Comparison of ENCODE assay signal across 12 mouse cellular contexts in the genomic region with DNA sequence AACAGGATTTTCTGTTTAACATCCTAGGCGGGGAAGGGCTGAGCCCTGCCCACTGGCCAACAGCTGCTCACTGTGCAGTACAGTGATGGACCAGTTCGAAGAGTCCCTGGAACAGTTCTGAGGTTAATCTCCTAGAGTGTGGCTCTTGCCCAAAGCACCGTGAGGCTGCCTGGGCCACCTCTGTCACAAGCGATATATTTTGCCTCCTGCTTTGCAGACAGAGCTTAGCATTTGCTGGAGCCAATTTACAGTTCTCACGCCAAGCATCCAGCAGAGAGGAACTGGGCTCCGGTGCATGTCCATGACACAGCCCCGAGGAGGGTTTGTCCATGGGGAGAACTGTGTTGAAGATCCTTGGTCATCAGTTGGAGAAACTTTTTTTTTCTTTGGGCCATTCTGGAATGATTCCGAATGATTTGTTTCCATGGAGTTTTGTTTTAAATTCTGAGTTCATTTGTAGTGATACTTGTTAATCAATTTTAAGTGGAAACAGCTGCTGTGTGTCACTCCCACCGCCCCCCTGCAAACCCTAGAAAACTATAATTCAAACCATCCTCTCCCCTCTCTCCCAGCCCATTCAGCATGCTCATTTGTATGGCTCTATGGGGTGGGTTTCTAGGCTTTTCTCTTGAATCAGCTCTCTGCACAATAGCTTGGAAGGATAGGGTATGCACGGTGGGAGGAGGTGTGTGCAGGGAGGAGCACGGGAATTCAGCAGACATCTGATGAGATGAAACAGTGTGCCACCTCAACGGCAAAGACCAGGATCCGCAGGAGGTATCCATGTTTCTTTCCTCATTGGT.
DNase-seq lines count a peak whose midpoint lies in the region; ATAC-seq and TF ChIP-seq lines count a peak whose summit lies in the region.
"Had no signal": no experiment of that assay in that cellular context is flagged by ENCODE, and none has a peak within 500 bp of the region (broad histone marks: within the 10 kb centered on the region; RNA-seq: fewer than 3 reads in every experiment).

No protein-coding gene starts in this region.

- peak overlapping the region; percentile 49 for H3K27ac ChIP-seq in intestine, embryonic 14.5 days (ENCODE audit: low read depth)
- no peak overlapping the region for H3K27ac ChIP-seq in intestine, postnatal 0 days (ENCODE audit: low read depth, low read length)
- peak overlapping the region; percentile 49; the same call in 1 of the 2 replicates for H3K27ac ChIP-seq in embryonic facial prominence, embryonic 11.5 days (replicated peaks; ENCODE audit: low read depth, low read length)
- H3K27ac ChIP-seq in forebrain, embryonic 16.5 days (ENCODE audit: low read length): no peak overlapping the region
- H3K27ac ChIP-seq in midbrain, postnatal 0 days (ENCODE audit: low read depth, low read length): no peak overlapping the region

- DNase-seq in intestine, embryonic 14.5 days (ENCODE audit: low spot score): no peak
- DNase-seq in embryonic facial prominence, embryonic 11.5 days (ENCODE audit: low spot score): peak; percentile 76
- peak; percentile 25 for DNase-seq in midbrain, postnatal 0 days (ENCODE audit: low spot score)
- DNase-seq in thymus, postnatal 10 days (ENCODE audit: low spot score in 2 of 2): no peak
- no peak for DNase-seq in urinary bladder, postnatal 14 days (ENCODE audit: low spot score)
- DNase-seq in kidney, postnatal 10 days: no peak
- DNase-seq: kidney, postnatal 36 days; right cerebral cortex, postnatal 14 days had no signal

- TF ChIP-seq CTCF in intestine, postnatal 0 days (IDR thresholded peaks at IDR 0.05; ENCODE audit: low read depth): no peak
- no peak for TF ChIP-seq CTCF in midbrain, postnatal 0 days (IDR thresholded peaks at IDR 0.05)

- 45% methylated on average over 13 of the region's 13 CpGs for WGBS in intestine, embryonic 14.5 days
- WGBS in intestine, postnatal 0 days: 57% methylated on average over 13 of the region's 13 CpGs
- 34% methylated on average over 13 of the region's 13 CpGs for WGBS in embryonic facial prominence, embryonic 11.5 days
- 39% methylated on average over 13 of the region's 13 CpGs for WGBS in forebrain, embryonic 16.5 days
- WGBS in midbrain, postnatal 0 days: 49% methylated on average over 13 of the region's 13 CpGs

- H3K4me3 ChIP-seq in intestine, embryonic 14.5 days (ENCODE audit: low read depth, low read length): no peak overlapping the region
- H3K4me3 ChIP-seq in intestine, postnatal 0 days (ENCODE audit: low read depth, low read length): no peak overlapping the region
- no peak overlapping the region for H3K4me3 ChIP-seq in embryonic facial prominence, embryonic 11.5 days (ENCODE audit: low read depth, low read length)
- H3K4me3 ChIP-seq in forebrain, embryonic 16.5 days (replicated peaks; ENCODE audit: low read length): no peak overlapping the region
- H3K4me3 ChIP-seq in midbrain, postnatal 0 days (ENCODE audit: low read depth, low read length): no peak overlapping the region
- H3K4me3 ChIP-seq: heart, embryonic 12.5 days had no signal

- no peak overlapping the region for H3K9ac ChIP-seq in intestine, embryonic 14.5 days (ENCODE audit: low read length)
- no peak overlapping the region for H3K9ac ChIP-seq in intestine, postnatal 0 days (ENCODE audit: low read depth, low read length)
- H3K9ac ChIP-seq in embryonic facial prominence, embryonic 11.5 days (replicated peaks; ENCODE audit: low read length): no peak overlapping the region
- H3K9ac ChIP-seq in forebrain, embryonic 16.5 days (replicated peaks; ENCODE audit: low read depth, low read length): no peak overlapping the region
- H3K9ac ChIP-seq in midbrain, postnatal 0 days (replicated peaks; ENCODE audit: low read length, poor library complexity, severe bottlenecking): no peak overlapping the region
- H3K9ac ChIP-seq: heart, embryonic 12.5 days had no signal

- H3K27me3 ChIP-seq in intestine, embryonic 14.5 days (replicated peaks; ENCODE audit: control insufficient read depth, insufficient read depth, low read length): no peaks in the 10 kb centered on the region
- no peaks in the 10 kb centered on the region for H3K27me3 ChIP-seq in intestine, postnatal 0 days (replicated peaks; ENCODE audit: control insufficient read depth, insufficient read depth, low read length)
- no peaks in the 10 kb centered on the region for H3K27me3 ChIP-seq in embryonic facial prominence, embryonic 11.5 days (ENCODE audit: control insufficient read depth, insufficient read depth, low read length)
- no peaks in the 10 kb centered on the region for H3K27me3 ChIP-seq in forebrain, embryonic 16.5 days (replicated peaks; ENCODE audit: control insufficient read depth, insufficient read depth, low read length)
- no peaks in the 10 kb centered on the region for H3K27me3 ChIP-seq in midbrain, postnatal 0 days (ENCODE audit: insufficient read depth, low read length)
- H3K27me3 ChIP-seq: CH12.LX; heart, embryonic 12.5 days had no signal

- H3K4me1 ChIP-seq in intestine, embryonic 14.5 days (replicated peaks; ENCODE audit: control insufficient read depth, insufficient read depth, low read length): peaks cover 15% of the 10 kb centered on the region
- H3K4me1 ChIP-seq in intestine, postnatal 0 days (replicated peaks; ENCODE audit: control insufficient read depth, insufficient read depth, low read length): no peaks in the 10 kb centered on the region
- no peaks in the 10 kb centered on the region for H3K4me1 ChIP-seq in embryonic facial prominence, embryonic 11.5 days (ENCODE audit: control insufficient read depth, insufficient read depth, low read length)
- H3K4me1 ChIP-seq in forebrain, embryonic 16.5 days (replicated peaks; ENCODE audit: control insufficient read depth, insufficient read depth, low read length): peaks cover 3% of the 10 kb centered on the region; the same call in 1 of the 2 replicates
- no peaks in the 10 kb centered on the region; the same call in 1 of the 2 replicates for H3K4me1 ChIP-seq in midbrain, postnatal 0 days (ENCODE audit: insufficient read depth, low read length)

- peak; percentile 65 for ATAC-seq in intestine, embryonic 14.5 days (replicated peaks; ENCODE audit: low FRiP score, low TSS enrichment, low read depth)
- no peak for ATAC-seq in intestine, postnatal 0 days
- ATAC-seq in embryonic facial prominence, embryonic 11.5 days (replicated peaks; ENCODE audit: insufficient number of reproducible peaks, low FRiP score, low TSS enrichment, low read depth): peak; percentile 88
- ATAC-seq in forebrain, embryonic 16.5 days: peak; percentile 81
- no peak for ATAC-seq in midbrain, postnatal 0 days (ENCODE audit: low FRiP score)

- H3K4me2 ChIP-seq in intestine, embryonic 14.5 days (ENCODE audit: low read length): no peak overlapping the region
- no peak overlapping the region for H3K4me2 ChIP-seq in intestine, postnatal 0 days (replicated peaks; ENCODE audit: low read depth)
- H3K4me2 ChIP-seq in embryonic facial prominence, embryonic 11.5 days (ENCODE audit: low read depth, low read length): no peak overlapping the region
- H3K4me2 ChIP-seq in forebrain, embryonic 16.5 days (ENCODE audit: low read length): no peak overlapping the region
- no peak overlapping the region for H3K4me2 ChIP-seq in midbrain, postnatal 0 days (ENCODE audit: low read depth, low read length, poor library complexity, severe bottlenecking)
- H3K4me2 ChIP-seq: heart, embryonic 12.5 days had no signal

- no peaks in the 10 kb centered on the region for H3K36me3 ChIP-seq in intestine, embryonic 14.5 days (ENCODE audit: control insufficient read depth, insufficient read depth, low read length)
- no peaks in the 10 kb centered on the region for H3K36me3 ChIP-seq in intestine, postnatal 0 days (ENCODE audit: control insufficient read depth, insufficient read depth)
- no peaks in the 10 kb centered on the region for H3K36me3 ChIP-seq in embryonic facial prominence, embryonic 11.5 days (replicated peaks; ENCODE audit: control insufficient read depth, insufficient read depth, low read depth, low read length)
- H3K36me3 ChIP-seq in forebrain, embryonic 16.5 days (ENCODE audit: control insufficient read depth, insufficient read depth): no peaks in the 10 kb centered on the region
- H3K36me3 ChIP-seq in midbrain, postnatal 0 days (ENCODE audit: insufficient read depth, low read length): no peaks in the 10 kb centered on the region
- H3K36me3 ChIP-seq: heart, embryonic 12.5 days had no signal

- no peaks in the 10 kb centered on the region for H3K9me3 ChIP-seq in intestine, embryonic 14.5 days (ENCODE audit: control insufficient read depth, low read length)
- no peaks in the 10 kb centered on the region for H3K9me3 ChIP-seq in intestine, postnatal 0 days (ENCODE audit: control insufficient read depth)
- H3K9me3 ChIP-seq in embryonic facial prominence, embryonic 11.5 days (replicated peaks; ENCODE audit: control insufficient read depth, low read length): no peaks in the 10 kb centered on the region
- no peaks in the 10 kb centered on the region for H3K9me3 ChIP-seq in forebrain, embryonic 16.5 days (ENCODE audit: control insufficient read depth, low read length)
- no peaks in the 10 kb centered on the region for H3K9me3 ChIP-seq in midbrain, postnatal 0 days (ENCODE audit: low read length)
- H3K9me3 ChIP-seq: heart, embryonic 12.5 days had no signal

Comparison
In these comparisons a context has a peak if more than half of its experiments do, and no peak if none do; other contexts are left out.
1. ATAC-seq: peak in intestine, embryonic 14.5 days (single experiment), embryonic facial prominence, embryonic 11.5 days (single experiment) and forebrain, embryonic 16.5 days (single experiment); none in intestine, postnatal 0 days (single experiment) and midbrain, postnatal 0 days (single experiment).
2. H3K27ac ChIP-seq: peak in intestine, embryonic 14.5 days (single experiment) and embryonic facial prominence, embryonic 11.5 days (single experiment); none in intestine, postnatal 0 days (single experiment), forebrain, embryonic 16.5 days (single experiment) and midbrain, postnatal 0 days (single experiment).
3. DNase-seq: peak in embryonic facial prominence, embryonic 11.5 days (single experiment) and midbrain, postnatal 0 days (single experiment); none in intestine, embryonic 14.5 days (single experiment), thymus, postnatal 10 days (0 of 2), urinary bladder, postnatal 14 days (single experiment) and kidney, postnatal 10 days (single experiment).